Mouse (Mus musculus) heart, adult 2 months (tissue): ENCODE data around the gene Prdm11.

Source experiments
- CTCF ChIP-seq: fragments of 200-600 bp; IDR thresholded peaks from 2 replicates; pipeline ENCODE4 v1.8.1; 2022; ENCODE audit warnings: antibody characterized with exemption, mild to moderate bottlenecking, moderate library complexity
- EP300 ChIP-seq: fragments of 200-500 bp; IDR thresholded peaks from 2 replicates; pipeline ENCODE4 v1.6.1; 2011; ENCODE audit warnings: low read depth, low read length, control low read depth; ENCODE audit not compliant: insufficient read depth
- POLR2A ChIP-seq: fragments of 200-500 bp; IDR thresholded peaks from 2 replicates; pipeline ENCODE4 v1.6.1; 2011; ENCODE audit warnings: mild to moderate bottlenecking, low read depth, low read length, control low read depth; ENCODE audit not compliant: insufficient read depth

DNA sequence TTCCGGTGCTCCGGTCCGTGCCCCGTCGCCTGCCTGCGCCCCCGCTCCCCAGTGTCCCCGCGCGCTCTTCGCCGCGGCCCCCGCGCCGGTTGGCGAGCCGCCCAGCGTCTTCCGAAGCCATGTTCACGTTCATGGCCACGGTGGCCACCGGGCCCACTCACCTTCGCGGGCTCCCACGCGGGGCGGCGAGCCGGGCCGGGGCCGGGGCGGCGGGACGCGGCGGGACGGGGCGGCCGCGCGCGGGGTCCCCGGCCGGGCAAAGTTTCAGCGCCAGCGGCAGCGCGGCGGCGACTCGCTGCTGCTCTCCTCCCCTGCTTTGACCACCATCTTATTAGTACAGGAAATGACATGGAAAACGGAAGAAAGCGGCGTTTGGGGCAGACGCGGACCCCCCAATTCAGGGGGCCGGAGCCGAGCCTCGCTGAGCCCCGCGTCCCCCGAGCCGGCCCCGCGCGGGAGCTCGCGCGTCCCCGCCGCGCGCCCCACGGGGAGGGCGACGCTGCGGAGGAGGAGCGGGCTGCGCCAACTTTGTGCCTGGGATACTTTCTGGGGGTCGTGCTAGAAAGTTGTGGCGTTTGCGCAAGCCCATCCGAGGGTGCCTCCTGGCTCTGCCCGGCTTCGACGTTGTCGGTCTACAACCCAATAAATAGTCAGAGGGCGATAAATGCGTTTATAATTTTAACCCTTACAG is at the start of gene Prdm11:
- TF ChIP-seq CTCF (no peak), EP300 (no peak), POLR2A (no peak)
